Mouse (Mus musculus) thymus, postnatal 36 days (tissue): Measurements from ENCODE around the gene Pikfyve.

ENCODE experiments used
- DNase-seq, 2 experiments: peaks; one replicate each; pipeline ENCODE4 v3.0.0; 2022; ENCODE audit warnings: mixed read lengths in 2 of 2

Gene Pikfyve

GRCm38 (mm10) chr1:65314054-65315021 lies 127.9 kb downstream of the Pikfyve start:
- no peak for DNase-seq

- DNase-seq = no peak
Observed at GRCm38 (mm10) chr1:65315022-65315407, 128.5 kb downstream of the Pikfyve start.
